Mouse (Mus musculus): Measurements from ENCODE around the gene Ankmy1.

DNA sequence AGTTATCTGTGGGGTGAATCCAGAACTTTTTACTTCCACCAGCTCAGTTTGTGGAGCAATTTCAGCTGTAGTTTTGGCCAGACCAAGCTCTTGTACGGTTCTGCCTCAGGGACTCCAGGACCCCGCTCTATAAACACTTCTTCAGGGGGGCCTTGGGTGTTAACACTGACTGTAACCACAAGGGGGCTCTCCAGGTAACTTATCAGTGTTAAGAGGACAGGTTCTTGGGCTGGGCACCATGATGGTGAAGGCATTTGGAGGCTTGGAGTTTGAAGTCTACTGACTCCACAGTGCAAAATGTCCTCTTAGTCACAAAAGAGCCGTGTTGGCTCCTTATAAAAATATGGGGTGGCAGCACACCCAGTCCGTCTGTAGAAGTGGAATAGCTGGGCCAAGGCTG lies 6.4 kb upstream of the Ankmy1 start:
- no peak for TF ChIP-seq CTCF (IDR thresholded peaks at IDR 0.05; ENCODE audit: borderline replicate concordance, insufficient read depth, low read length)
- no peak for TF ChIP-seq POLR2A (IDR thresholded peaks at IDR 0.05; ENCODE audit: low read depth, low read length)

All from embryonic fibroblast, embryonic 13.5 days (primary cell).